Mouse (Mus musculus) embryonic facial prominence, embryonic 15.5 days (tissue): ENCODE results near the gene Tcf7l1. TPM values are rescaled to one million over a fixed set of nuclear protein-coding genes. Genes with fewer than 3 reads are reported as not detected.
A peak's percentile ranks its signal among the peaks of the same experiment; 100 is the strongest.

ENCODE experiments used
- ATAC-seq: fragments of 200-750 bp; cut with Nextera tagmentation; 2 replicates; pipeline ENCODE4 v1.8.0; 2017; ENCODE audit warnings: low read depth, moderate TSS enrichment; ENCODE audit not compliant: insufficient number of reproducible peaks, low FRiP score, low TSS enrichment
- H3K27ac ChIP-seq: fragments of 300-500 bp; sonication (generic); replicated peaks from 2 replicates; pipeline ENCODE4 v1.5.1; 2015; ENCODE audit warnings: mild to moderate bottlenecking, inconsistent platforms
- H3K27me3 ChIP-seq: fragments of 300-500 bp; sonication (generic); 2 replicates; pipeline ENCODE4 v1.6.1; 2015; ENCODE audit warnings: inconsistent platforms
- H3K36me3 ChIP-seq: fragments of 300-500 bp; sonication (generic); 2 replicates; pipeline ENCODE4 v1.6.1; 2015; ENCODE audit warnings: mild to moderate bottlenecking, inconsistent platforms
- H3K4me1 ChIP-seq: fragments of 300-500 bp; sonication (generic); 2 replicates; pipeline ENCODE4 v1.6.1; 2015; ENCODE audit warnings: inconsistent platforms
- H3K4me2 ChIP-seq: fragments of 300-500 bp; sonication (generic); replicated peaks from 2 replicates; pipeline ENCODE4 v1.6.1; 2015; ENCODE audit warnings: mild to moderate bottlenecking, inconsistent platforms
- H3K4me3 ChIP-seq: fragments of 300-500 bp; sonication (generic); replicated peaks from 2 replicates; pipeline ENCODE4 v1.5.1; 2015; ENCODE audit warnings: mild to moderate bottlenecking, inconsistent platforms
- H3K9ac ChIP-seq: fragments of 300-500 bp; sonication (generic); 2 replicates; pipeline ENCODE4 v1.6.1; 2015; ENCODE audit warnings: inconsistent platforms
- H3K9me3 ChIP-seq: fragments of 300-500 bp; sonication (generic); replicated peaks from 2 replicates; pipeline ENCODE4 v1.6.1; 2016; ENCODE audit warnings: inconsistent platforms
- WGBS: fragments of 180-500 bp; shearing (Covaris S2); methylation state at CpG from one replicate; pipeline ENCODE4 v1.1.7; 2015; 5-methylcytosine and 5-hydroxymethylcytosine counted together
- polyA plus RNA-seq: library from polyadenylated mRNA; unstranded; fragments of >200 nt; fragmentation: Nextera tagmentation; extraction: Ambion mirVana; gene quantifications from 2 replicates; pipeline ENCODE4 v1.2.1, GENCODE M21; 2015

The Tcf7l1 gene
- polyA plus RNA-seq, 1 experiment from 2014 or later, result 54.7 TPM

DNA sequence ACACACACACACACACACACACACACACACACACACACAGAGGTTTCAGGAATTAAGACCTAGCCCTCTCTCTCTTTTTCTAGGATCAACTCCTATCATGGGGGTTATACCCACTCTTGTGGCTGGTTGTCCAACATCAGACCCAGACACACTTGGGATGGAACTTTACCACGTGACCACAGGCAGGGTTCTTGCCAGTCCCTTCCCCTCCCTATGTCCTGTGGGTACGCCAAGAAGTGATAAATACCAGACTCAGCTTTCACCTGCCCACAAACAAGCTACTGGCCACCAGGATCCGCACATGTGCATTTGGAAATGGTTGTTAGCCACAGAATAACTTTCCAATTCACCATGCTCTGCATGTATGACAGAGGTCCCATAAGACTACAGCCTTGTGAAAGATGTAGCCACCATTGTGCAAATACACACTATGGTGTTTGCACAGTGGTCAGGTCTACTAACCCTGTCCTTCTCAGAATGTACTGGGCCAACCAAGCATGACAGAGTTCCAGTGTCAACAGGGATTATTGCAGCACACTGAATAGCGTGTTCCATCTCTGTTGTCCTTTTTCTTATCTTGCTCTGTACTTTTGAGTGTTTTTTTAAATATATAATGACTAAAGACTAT is 20.6 kb upstream of the Tcf7l1 start:
- ATAC-seq, result no peak
- WGBS, result 60% methylated on average over 4 of the region's 4 CpGs
- no peaks in the 10 kb centered on the region for H3K36me3 ChIP-seq

DNA sequence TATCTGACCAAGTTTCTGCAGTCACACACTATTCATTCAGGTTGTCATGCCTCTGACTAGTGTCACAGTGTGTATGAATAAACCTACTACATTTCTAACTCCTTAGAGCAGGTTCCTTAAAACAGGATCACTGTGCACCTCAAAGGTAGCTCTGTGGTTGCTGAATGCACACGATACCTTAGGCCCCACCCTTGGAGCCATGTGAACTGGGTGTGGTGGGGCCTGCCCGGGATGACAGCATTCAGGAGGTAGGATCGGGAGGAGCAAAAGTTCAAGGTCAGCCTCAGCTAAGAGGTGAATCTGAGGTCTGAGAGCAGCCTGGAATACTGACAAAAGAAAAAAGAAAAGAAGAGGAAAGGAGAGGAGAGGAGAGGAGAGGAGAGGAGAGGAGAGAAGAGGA is 19.3 kb upstream of the Tcf7l1 start:
- WGBS, result 39% methylated on average over 3 of the region's 3 CpGs
- no peaks in the 10 kb centered on the region for H3K36me3 ChIP-seq
- no peaks in the 10 kb centered on the region for H3K27me3 ChIP-seq
- ATAC-seq, result no peak
- 0 out of 2 replicates have a peak, but pooled peaks cover under 1% of the 10 kb centered on the region for H3K4me1 ChIP-seq
- H3K9me3 ChIP-seq, result no peaks in the 10 kb centered on the region
- H3K27ac ChIP-seq, result no peak overlapping the region
- H3K9ac ChIP-seq, result no peak overlapping the region
- H3K4me2 ChIP-seq, result no peak overlapping the region
- no peak overlapping the region for H3K4me3 ChIP-seq

More for the DNA sequence above, 20.6 kb upstream of the Tcf7l1 start:
- Histone ChIP-seq H3K27ac (no peak overlapping the region), H3K27me3 (no peaks in the 10 kb centered on the region), H3K9me3 (no peaks in the 10 kb centered on the region), H3K4me1 (no peaks in the 10 kb centered on the region), H3K4me2 (no peak overlapping the region), H3K9ac (no peak overlapping the region), H3K4me3 (no peak overlapping the region)

DNA sequence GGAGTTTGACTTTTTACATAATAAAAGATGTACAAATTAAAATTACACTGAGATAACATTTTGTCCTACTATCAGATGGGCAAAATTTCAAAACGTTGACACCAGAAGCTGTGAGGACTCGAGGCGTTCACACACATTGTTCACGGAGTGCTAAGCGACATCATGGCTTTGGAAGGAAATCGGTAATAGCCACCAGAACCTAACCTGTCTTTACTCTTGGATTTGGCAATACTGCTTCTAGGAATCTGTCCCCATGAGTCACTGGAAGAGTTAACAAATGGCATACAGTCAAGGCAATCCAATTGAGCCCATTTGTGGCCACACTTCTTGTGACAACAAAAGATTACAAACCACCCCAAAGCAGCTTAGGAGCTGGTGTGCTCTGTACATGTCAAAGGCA is 14.6 kb upstream of the Tcf7l1 start:
- no peaks in the 10 kb centered on the region for H3K36me3 ChIP-seq
- ATAC-seq, result no peak
- 76% methylated on average over 6 of the region's 6 CpGs for WGBS

DNA sequence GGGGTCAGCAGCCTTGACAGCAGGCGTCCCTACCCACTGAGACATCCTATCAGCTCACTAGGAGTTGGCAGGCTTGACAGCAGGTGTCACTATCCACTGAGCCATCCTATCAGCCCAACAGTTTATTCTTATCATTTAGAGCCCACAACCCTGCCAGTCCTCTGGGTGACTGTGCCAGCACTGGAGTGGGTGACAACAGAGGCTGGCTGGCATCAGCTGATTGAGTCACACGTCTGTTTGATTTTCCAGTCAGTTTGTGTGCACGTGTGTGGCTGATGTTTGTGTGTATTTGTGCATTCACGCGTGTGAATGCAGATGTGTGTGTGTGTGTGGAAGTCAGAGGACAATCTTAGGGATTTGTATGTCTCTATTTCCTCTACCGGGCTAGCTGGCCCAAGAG is 13.1 kb upstream of the Tcf7l1 start:
- Histone ChIP-seq H3K4me2 (no peak overlapping the region), H3K4me3 (no peak overlapping the region), H3K9me3 (no peaks in the 10 kb centered on the region), H3K4me1 (0 out of 2 replicates have a peak, but pooled peaks cover 2% of the 10 kb centered on the region), H3K36me3 (no peaks in the 10 kb centered on the region), H3K9ac (no peak overlapping the region), H3K27me3 (no peaks in the 10 kb centered on the region), H3K27ac (no peak overlapping the region)
- WGBS, result 91% methylated on average over 6 of the region's 6 CpGs
- no peak for ATAC-seq

More for the DNA sequence above, 14.6 kb upstream of the Tcf7l1 start:
- H3K9me3 ChIP-seq, result no peaks in the 10 kb centered on the region
- H3K4me2 ChIP-seq, result no peak overlapping the region
- H3K9ac ChIP-seq, result no peak overlapping the region
- 0 out of 2 replicates have a peak, but pooled peaks cover 2% of the 10 kb centered on the region for H3K4me1 ChIP-seq
- H3K27ac ChIP-seq, result no peak overlapping the region
- no peaks in the 10 kb centered on the region for H3K27me3 ChIP-seq
- H3K4me3 ChIP-seq, result no peak overlapping the region

DNA sequence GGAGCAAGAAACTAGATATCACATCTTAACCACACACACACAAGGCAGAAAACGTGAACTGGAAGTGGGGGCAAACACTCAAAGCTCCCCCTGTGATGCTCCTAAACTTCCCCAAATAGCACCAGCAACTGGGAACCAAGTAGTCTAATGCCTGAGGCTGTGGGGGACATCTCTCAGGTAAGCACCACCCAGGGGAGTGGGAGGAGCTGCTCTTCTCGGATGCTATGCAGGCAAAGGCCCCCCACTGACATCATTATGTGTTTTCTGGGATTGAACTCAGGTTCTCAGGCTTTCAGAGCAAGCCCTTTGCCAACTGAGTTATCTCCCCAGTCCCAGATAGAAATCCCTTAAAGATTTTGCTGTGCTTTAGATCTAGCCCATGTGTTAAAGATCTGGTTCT is 11.6 kb upstream of the Tcf7l1 start:
- Histone ChIP-seq H3K36me3 (no peaks in the 10 kb centered on the region), H3K27me3 (no peaks in the 10 kb centered on the region), H3K4me2 (no peak overlapping the region), H3K4me3 (no peak overlapping the region), H3K9ac (no peak overlapping the region), H3K9me3 (no peaks in the 10 kb centered on the region), H3K4me1 (0 out of 2 replicates have a peak, but pooled peaks cover 2% of the 10 kb centered on the region), H3K27ac (no peak overlapping the region)
- no peak for ATAC-seq
- WGBS, result 36% methylated on average over 2 of the region's 2 CpGs

- ATAC-seq, result no peak
- Histone ChIP-seq H3K27ac (no peak overlapping the region), H3K4me2 (no peak overlapping the region), H3K9me3 (no peaks in the 10 kb centered on the region), H3K9ac (no peak overlapping the region), H3K36me3 (no peaks in the 10 kb centered on the region), H3K4me3 (no peak overlapping the region), H3K4me1 (no peaks in the 10 kb centered on the region), H3K27me3 (no peaks in the 10 kb centered on the region)
Measured at GRCm38 (mm10) chr6:72797763-72798162, 8.7 kb upstream of the Tcf7l1 start.

DNA sequence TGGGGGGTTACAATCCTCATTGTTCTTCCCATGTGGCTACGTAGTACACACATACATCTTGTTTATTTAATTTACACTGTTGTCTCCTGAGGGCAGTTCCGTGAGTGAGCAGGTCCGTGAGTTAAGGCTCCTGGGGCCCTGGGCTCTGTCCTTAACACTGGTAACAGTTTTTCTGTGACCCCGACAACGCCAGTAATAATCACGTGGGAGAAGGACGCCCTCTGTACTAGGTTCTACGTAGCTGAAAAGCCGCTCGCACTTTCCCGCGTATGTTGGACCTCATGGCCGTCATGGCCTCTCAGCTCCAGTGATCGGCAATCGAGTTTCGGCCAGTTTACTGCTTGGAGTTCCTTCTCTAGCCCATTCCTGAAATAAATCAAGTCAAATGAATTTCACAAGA is 6.4 kb upstream of the Tcf7l1 start:
- WGBS, result 42% methylated on average over 16 of the region's 16 CpGs
- peak overlapping the region; percentile 28; the same call in 1 of the 2 replicates for H3K27ac ChIP-seq
- H3K4me2 ChIP-seq, result peak overlapping the region; percentile 11; the same call in 1 of the 2 replicates

GRCm38 (mm10) chr6:72794870-72795269 is 5.8 kb upstream of the Tcf7l1 start:
- Histone ChIP-seq H3K27ac (peak overlapping the region; percentile 28; the same call in 1 of the 2 replicates), H3K27me3 (no peaks in the 10 kb centered on the region), H3K9me3 (no peaks in the 10 kb centered on the region), H3K9ac (no peak overlapping the region), H3K36me3 (no peaks in the 10 kb centered on the region), H3K4me1 (0 out of 2 replicates have a peak, but pooled peaks cover 1% of the 10 kb centered on the region), H3K4me2 (peak overlapping the region; percentile 11; the same call in 1 of the 2 replicates), H3K4me3 (no peak overlapping the region)
- ATAC-seq, result no peak
- 21% methylated on average over 7 of the region's 7 CpGs for WGBS

More for the DNA sequence above, 6.4 kb upstream of the Tcf7l1 start:
- Histone ChIP-seq H3K4me3 (no peak overlapping the region), H3K9me3 (no peaks in the 10 kb centered on the region), H3K9ac (no peak overlapping the region), H3K4me1 (no peaks in the 10 kb centered on the region), H3K27me3 (no peaks in the 10 kb centered on the region), H3K36me3 (no peaks in the 10 kb centered on the region)
- no peak for ATAC-seq

DNA sequence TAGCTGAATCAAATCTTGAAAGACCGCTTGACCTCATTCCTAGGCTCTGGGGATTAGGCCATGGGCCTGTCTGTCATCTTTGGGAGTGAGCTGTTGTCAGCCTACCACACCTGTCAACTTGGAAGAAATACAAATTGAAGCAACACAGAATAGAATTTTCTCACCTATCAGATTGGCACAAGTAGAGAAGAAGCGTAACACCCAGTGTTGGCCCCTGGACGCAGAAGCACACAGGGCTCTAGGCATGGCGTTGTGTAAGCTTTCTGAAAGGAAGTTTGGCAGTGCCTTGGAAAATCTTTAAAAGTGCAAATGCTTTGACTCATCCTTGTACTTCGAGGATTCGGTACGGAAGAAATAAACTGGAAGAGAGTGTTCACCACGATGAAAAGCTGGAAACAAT is 3.6 kb upstream of the Tcf7l1 start:
- no peak overlapping the region for H3K27ac ChIP-seq
- peaks cover 6% of the 10 kb centered on the region; the same call in 1 of the 2 replicates for H3K4me1 ChIP-seq
- H3K9me3 ChIP-seq, result no peaks in the 10 kb centered on the region
- no peak for ATAC-seq
- WGBS, result 74% methylated on average over 8 of the region's 8 CpGs
- no peaks in the 10 kb centered on the region for H3K27me3 ChIP-seq
- no peaks in the 10 kb centered on the region for H3K36me3 ChIP-seq
- no peak overlapping the region for H3K4me3 ChIP-seq
- H3K4me2 ChIP-seq, result no peak overlapping the region
- no peak overlapping the region for H3K9ac ChIP-seq

- peak overlapping the region; percentile 67 for H3K4me2 ChIP-seq
- no peaks in the 10 kb centered on the region for H3K27me3 ChIP-seq
- H3K36me3 ChIP-seq, result peaks cover 13% of the 10 kb centered on the region; the same call in 1 of the 2 replicates
- peak overlapping the region; percentile 87 for H3K4me3 ChIP-seq
- H3K27ac ChIP-seq, result peak overlapping the region; percentile 96
- ATAC-seq, result peak; percentile 26
- under 1% methylated on average over 69 of the region's 69 CpGs for WGBS
- H3K9ac ChIP-seq, result peak overlapping the region; percentile 83
- no peaks in the 10 kb centered on the region for H3K9me3 ChIP-seq
- peaks cover 29% of the 10 kb centered on the region for H3K4me1 ChIP-seq
Measured at GRCm38 (mm10) chr6:72787948-72788891, 834 bp downstream of the Tcf7l1 start.

- H3K27ac ChIP-seq, result peak overlapping the region; percentile 96
- H3K9me3 ChIP-seq, result no peaks in the 10 kb centered on the region
- peak overlapping the region; percentile 83 for H3K9ac ChIP-seq
- H3K36me3 ChIP-seq, result peaks cover 15% of the 10 kb centered on the region
- no peaks in the 10 kb centered on the region for H3K27me3 ChIP-seq
- H3K4me3 ChIP-seq, result peak overlapping the region; percentile 87
- peaks cover 29% of the 10 kb centered on the region for H3K4me1 ChIP-seq
- ATAC-seq, result no peak
- 2% methylated on average over 19 of the region's 19 CpGs for WGBS
- H3K4me2 ChIP-seq, result peak overlapping the region; percentile 67
Measured at GRCm38 (mm10) chr6:72787322-72787947, 1.6 kb downstream of the Tcf7l1 start.
